Mouse (Mus musculus) embryonic fibroblast, embryonic 13.5 days (primary cell): ENCODE data around the gene Gpatch8.

Experiments
- CTCF ChIP-seq: IDR thresholded peaks from 2 replicates; pipeline ENCODE4 v1.5.1; 2011; ENCODE audit warnings: mild to moderate bottlenecking, control low read depth, low read length, moderate library complexity, borderline replicate concordance; ENCODE audit not compliant: insufficient read depth
- POLR2A ChIP-seq: IDR thresholded peaks from 2 replicates; pipeline ENCODE4 v1.6.1; 2011; ENCODE audit warnings: low read depth, mild to moderate bottlenecking, control low read depth, low read length, moderate library complexity

DNA sequence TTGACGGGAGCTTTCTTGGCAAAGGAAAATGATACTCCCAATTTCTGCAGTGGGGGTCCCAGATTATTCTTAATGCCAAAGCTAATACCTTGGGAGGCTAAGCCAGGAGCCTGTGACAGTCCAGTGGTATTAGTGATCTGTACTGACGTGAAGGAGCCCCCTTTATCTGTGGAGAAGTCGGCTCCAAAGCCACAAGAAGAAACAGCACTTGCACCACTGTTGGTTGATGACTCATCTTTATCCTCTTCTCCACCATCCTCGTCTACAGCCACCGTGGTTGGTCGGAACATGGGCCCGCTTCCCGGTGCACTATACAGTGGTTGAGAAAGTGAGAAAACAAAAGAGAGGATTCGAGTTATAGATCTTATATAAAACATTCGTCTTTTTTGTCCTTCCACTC, 74.4 kb downstream of the Gpatch8 start:
- TF ChIP-seq CTCF: no peak
- TF ChIP-seq POLR2A: no peak
